Mouse (Mus musculus) hindbrain, embryonic 10.5 days (tissue): ENCODE results near the gene Smim14. TPM values are rescaled to one million over a fixed set of nuclear protein-coding genes. Genes with fewer than 3 reads are reported as not detected.

Source experiments
- DNase-seq: peaks from one replicate; pipeline ENCODE4 v3.0.0-alpha.2; 2017; ENCODE audit warnings: low spot score
- H3K27ac ChIP-seq: fragments of 300-500 bp; sonication (generic); 2 replicates; pipeline ENCODE4 v1.5.1; 2016; ENCODE audit warnings: mild to moderate bottlenecking, moderate library complexity
- H3K27me3 ChIP-seq: fragments of 300-500 bp; sonication (generic); 2 replicates; pipeline ENCODE4 v1.6.1; 2016; ENCODE audit warnings: mild to moderate bottlenecking; ENCODE audit not compliant: poor library complexity, insufficient read depth, severe bottlenecking
- H3K36me3 ChIP-seq: fragments of 300-500 bp; sonication (generic); 2 replicates; pipeline ENCODE4 v1.6.1; 2016; ENCODE audit warnings: mild to moderate bottlenecking, moderate library complexity
- H3K4me1 ChIP-seq: fragments of 300-500 bp; sonication (generic); replicated peaks from 2 replicates; pipeline ENCODE4 v1.6.1; 2016; ENCODE audit warnings: mild to moderate bottlenecking
- H3K4me3 ChIP-seq: fragments of 300-500 bp; sonication (generic); 2 replicates; pipeline ENCODE4 v1.5.1; 2016; ENCODE audit warnings: mild to moderate bottlenecking, moderate library complexity
- H3K9me3 ChIP-seq: fragments of 300-500 bp; sonication (generic); 2 replicates; pipeline ENCODE4 v1.6.1; 2016; ENCODE audit warnings: mild to moderate bottlenecking, moderate library complexity
- WGBS: fragments of 180-500 bp; shearing (Covaris S2); methylation state at CpG from one replicate; pipeline ENCODE4 v1.1.7; 2016; 5-methylcytosine and 5-hydroxymethylcytosine counted together
- polyA plus RNA-seq: library from polyadenylated mRNA; unstranded; fragments of >200 nt; fragmentation: Nextera tagmentation; extraction: Ambion mirVana; gene quantifications from 2 replicates; pipeline ENCODE4 v1.2.1, GENCODE M21; 2016

The Smim14 gene
- polyA plus RNA-seq, result 74.4 and 106 TPM in 2 replicates

DNA sequence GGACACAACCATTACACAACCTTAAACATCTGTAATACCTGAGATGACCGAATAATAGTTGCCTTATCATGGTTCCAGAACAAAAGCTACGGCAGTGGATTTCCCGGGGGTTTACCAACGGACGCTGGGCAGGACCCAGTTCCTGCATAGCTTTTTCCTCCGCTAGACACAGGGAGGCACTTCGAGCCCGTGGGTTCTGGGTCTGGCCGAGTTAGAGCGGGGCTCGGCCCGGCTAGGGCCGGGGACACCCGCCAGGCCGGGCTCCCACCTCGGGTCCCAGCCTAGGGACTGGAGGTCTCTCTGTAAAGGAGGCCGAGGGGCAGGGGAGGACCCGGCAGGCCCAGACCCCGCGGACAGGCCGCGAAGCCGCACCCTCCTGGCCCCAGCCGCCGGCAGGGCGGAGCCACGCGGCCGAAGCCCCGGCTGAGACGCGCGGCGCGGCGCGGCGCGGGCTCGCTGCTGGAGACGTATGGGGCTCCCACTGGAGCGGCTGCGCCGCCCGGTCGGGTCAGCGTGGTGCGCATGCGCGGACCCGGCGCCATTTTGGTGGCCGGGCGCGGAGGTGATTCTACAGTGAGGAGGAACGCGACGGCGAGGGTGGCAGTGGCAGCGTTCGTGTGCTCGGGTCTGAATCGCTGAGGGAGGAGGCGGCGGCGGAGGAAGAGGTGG is at the start of gene Smim14, which contains the start of gene Ube2k:
Smim14 (minus strand) TSS at position 434 of the 669 bp plus-strand sequence.
Ube2k (plus strand) TSS at position 483 of the 669 bp plus-strand sequence.
- H3K27me3 ChIP-seq, result no peaks in the 10 kb centered on the region
- under 1% methylated on average over 66 of the region's 66 CpGs for WGBS
- H3K9me3 ChIP-seq, result no peaks in the 10 kb centered on the region
- H3K27ac ChIP-seq, result peak within 1 kb of the TSS; percentile 99
- DNase-seq, result peak; percentile 95
- H3K4me3 ChIP-seq, result peak within 1 kb of the TSS; percentile 96
- peaks cover 18% of the 10 kb centered on the region for H3K4me1 ChIP-seq
- H3K36me3 ChIP-seq, result peaks cover 18% of the 10 kb centered on the region; the same call in 1 of the 2 replicates

- H3K4me1 ChIP-seq, result no peaks in the 10 kb centered on the region
- no peak for DNase-seq
- H3K4me3 ChIP-seq, result no peak overlapping the region
- H3K9me3 ChIP-seq, result no peaks in the 10 kb centered on the region
- no peaks in the 10 kb centered on the region for H3K27me3 ChIP-seq
- H3K36me3 ChIP-seq, result peaks cover 78% of the 10 kb centered on the region
- WGBS, result 91% methylated on average over 5 of the region's 5 CpGs
- H3K27ac ChIP-seq, result no peak overlapping the region
Measured at GRCm38 (mm10) chr5:65586291-65586690, 49.3 kb upstream of the Smim14 start.

- WGBS, result 86% methylated on average over 3 of the region's 3 CpGs
- no peak overlapping the region for H3K4me3 ChIP-seq
- no peaks in the 10 kb centered on the region for H3K9me3 ChIP-seq
- no peak for DNase-seq
- H3K27ac ChIP-seq, result no peak overlapping the region
- no peaks in the 10 kb centered on the region for H3K27me3 ChIP-seq
- no peaks in the 10 kb centered on the region for H3K4me1 ChIP-seq
- peaks cover 43% of the 10 kb centered on the region for H3K36me3 ChIP-seq
Measured at GRCm38 (mm10) chr5:65578545-65578944, 41.6 kb upstream of the Smim14 start.

DNA sequence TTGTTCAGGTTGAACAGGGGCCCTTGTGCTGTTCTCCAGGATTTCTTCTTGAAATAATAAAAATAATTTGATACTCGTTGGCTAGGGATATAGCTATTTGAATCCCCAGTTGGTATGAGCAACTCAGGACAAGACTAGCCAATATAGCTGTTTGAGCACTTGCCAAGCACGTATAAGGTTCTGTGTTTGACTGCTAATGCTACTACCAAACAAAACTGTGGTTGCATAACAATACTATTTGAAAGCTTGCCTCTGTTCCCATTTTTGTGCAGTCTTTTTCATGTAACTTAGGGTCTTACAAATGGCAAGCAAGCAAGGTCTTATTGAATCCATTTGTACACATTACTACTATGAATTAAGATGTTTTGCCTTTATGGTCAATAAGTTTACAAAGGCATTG is 38.9 kb upstream of the Smim14 start:
- Histone ChIP-seq H3K4me1 (no peaks in the 10 kb centered on the region), H3K27ac (no peak overlapping the region), H3K36me3 (peaks cover 40% of the 10 kb centered on the region), H3K9me3 (no peaks in the 10 kb centered on the region), H3K27me3 (no peaks in the 10 kb centered on the region), H3K4me3 (no peak overlapping the region)
- no peak for DNase-seq
- WGBS, result 85% methylated on average over 2 of the region's 2 CpGs

- Histone ChIP-seq H3K36me3 (peaks cover 42% of the 10 kb centered on the region), H3K4me3 (no peak overlapping the region), H3K27ac (no peak overlapping the region), H3K27me3 (no peaks in the 10 kb centered on the region), H3K9me3 (no peaks in the 10 kb centered on the region), H3K4me1 (no peaks in the 10 kb centered on the region)
- WGBS, result 90% methylated on average over 2 of the region's 2 CpGs
- DNase-seq, result no peak
Measured at GRCm38 (mm10) chr5:65574876-65575275, 37.9 kb upstream of the Smim14 start.

DNA sequence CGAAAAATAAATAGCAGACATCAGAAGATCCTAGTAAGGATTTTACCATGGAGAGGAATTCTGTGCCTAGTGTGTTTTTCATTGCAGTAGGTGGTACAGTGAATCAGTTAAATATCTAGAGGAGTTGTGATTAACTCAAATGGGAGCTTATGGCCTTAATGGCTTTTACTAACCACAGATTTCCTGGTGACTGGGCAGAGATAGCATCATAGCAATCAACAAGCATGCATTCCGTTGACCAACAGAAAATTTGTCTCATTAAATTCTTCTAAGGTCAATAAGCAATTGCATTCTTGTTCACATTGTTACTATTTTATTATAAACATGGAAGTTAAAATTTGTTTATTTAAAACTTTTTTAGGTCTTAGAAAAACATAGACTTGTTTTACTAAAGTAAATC is 28.5 kb upstream of the Smim14 start:
- 91% methylated on average over 2 of the region's 2 CpGs for WGBS
- no peaks in the 10 kb centered on the region for H3K9me3 ChIP-seq
- no peak for DNase-seq
- no peaks in the 10 kb centered on the region for H3K27me3 ChIP-seq
- peaks cover 8% of the 10 kb centered on the region for H3K4me1 ChIP-seq
- peaks cover 29% of the 10 kb centered on the region for H3K36me3 ChIP-seq
- no peak overlapping the region for H3K4me3 ChIP-seq
- no peak overlapping the region for H3K27ac ChIP-seq

GRCm38 (mm10) chr5:65561125-65561893 is 24.3 kb upstream of the Smim14 start:
- no peak overlapping the region for H3K4me3 ChIP-seq
- no peak overlapping the region for H3K27ac ChIP-seq
- 22% methylated on average over 20 of the region's 20 CpGs for WGBS
- peaks cover 8% of the 10 kb centered on the region for H3K4me1 ChIP-seq
- DNase-seq, result peak; percentile 9
- H3K36me3 ChIP-seq, result peaks cover 7% of the 10 kb centered on the region
- H3K27me3 ChIP-seq, result no peaks in the 10 kb centered on the region
- no peaks in the 10 kb centered on the region for H3K9me3 ChIP-seq

GRCm38 (mm10) chr5:65557109-65557508 is 20.1 kb upstream of the Smim14 start:
- no peak overlapping the region for H3K4me3 ChIP-seq
- H3K4me1 ChIP-seq, result peaks cover 8% of the 10 kb centered on the region
- H3K27ac ChIP-seq, result no peak overlapping the region
- H3K9me3 ChIP-seq, result no peaks in the 10 kb centered on the region
- no peaks in the 10 kb centered on the region for H3K27me3 ChIP-seq
- peaks cover 33% of the 10 kb centered on the region for H3K36me3 ChIP-seq
- DNase-seq, result no peak

- Histone ChIP-seq H3K4me1 (no peaks in the 10 kb centered on the region), H3K27ac (no peak overlapping the region), H3K36me3 (peaks cover 72% of the 10 kb centered on the region), H3K27me3 (no peaks in the 10 kb centered on the region), H3K4me3 (no peak overlapping the region), H3K9me3 (no peaks in the 10 kb centered on the region)
- DNase-seq, result no peak
- WGBS, result 96% methylated on average over 1 of the region's 1 CpGs
Measured at GRCm38 (mm10) chr5:65549677-65550076, 12.7 kb upstream of the Smim14 start.

DNA sequence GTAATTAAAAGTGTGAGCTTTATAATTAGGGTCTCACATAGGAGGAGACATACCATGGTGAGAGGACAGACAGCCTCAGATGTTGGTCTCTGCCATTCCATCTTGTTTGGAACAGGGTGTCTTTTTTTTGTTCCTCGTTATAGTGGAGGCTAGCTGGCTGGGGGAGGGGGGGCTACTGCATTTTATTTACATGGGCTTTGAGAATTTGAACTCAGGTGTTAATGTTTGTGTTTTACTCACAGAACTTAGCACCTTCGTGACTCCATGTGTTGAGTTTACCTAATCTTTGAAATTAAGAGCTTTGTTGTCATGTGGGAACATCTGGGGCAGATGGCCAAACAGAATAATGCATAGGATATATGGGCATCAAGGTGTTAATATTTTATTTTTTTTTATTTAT is 7.6 kb upstream of the Smim14 start:
- Histone ChIP-seq H3K4me1 (0 out of 2 replicates have a peak, but pooled peaks cover 3% of the 10 kb centered on the region), H3K4me3 (no peak overlapping the region), H3K27me3 (no peaks in the 10 kb centered on the region), H3K36me3 (peaks cover 43% of the 10 kb centered on the region), H3K27ac (no peak overlapping the region), H3K9me3 (no peaks in the 10 kb centered on the region)
- WGBS, result 93% methylated on average over 2 of the region's 2 CpGs
- no peak for DNase-seq

DNA sequence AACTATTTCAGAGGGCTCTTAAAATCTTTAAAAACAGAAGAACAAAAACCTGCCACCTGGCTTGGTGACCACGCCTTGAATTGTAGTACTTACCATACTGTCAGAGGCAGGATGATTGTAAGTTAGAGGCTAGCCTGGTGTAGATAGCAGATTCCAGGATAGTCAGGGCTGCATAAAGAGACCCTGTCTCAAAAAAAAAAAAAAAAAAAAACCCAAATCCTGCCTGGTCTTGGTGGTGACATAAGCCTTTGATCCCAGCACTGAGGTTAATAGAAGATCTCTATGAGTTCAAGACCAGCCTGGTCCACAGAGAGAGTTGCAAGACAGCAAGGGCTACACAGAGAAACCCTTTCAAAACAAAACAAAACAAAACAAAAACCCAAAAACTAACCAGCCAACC is 6.5 kb upstream of the Smim14 start:
- H3K4me1 ChIP-seq, result peaks cover 12% of the 10 kb centered on the region
- no peak overlapping the region for H3K27ac ChIP-seq
- H3K27me3 ChIP-seq, result no peaks in the 10 kb centered on the region
- no peak overlapping the region for H3K4me3 ChIP-seq
- no peak for DNase-seq
- no peaks in the 10 kb centered on the region for H3K9me3 ChIP-seq
- 88% methylated on average over 1 of the region's 1 CpGs for WGBS
- peaks cover 37% of the 10 kb centered on the region for H3K36me3 ChIP-seq

GRCm38 (mm10) chr5:65541889-65542288 is 4.9 kb upstream of the Smim14 start:
- H3K4me3 ChIP-seq, result no peak overlapping the region
- no peaks in the 10 kb centered on the region for H3K9me3 ChIP-seq
- H3K36me3 ChIP-seq, result peaks cover 33% of the 10 kb centered on the region
- 92% methylated on average over 3 of the region's 3 CpGs for WGBS
- DNase-seq, result no peak
- H3K4me1 ChIP-seq, result peaks cover 13% of the 10 kb centered on the region
- no peaks in the 10 kb centered on the region for H3K27me3 ChIP-seq
- H3K27ac ChIP-seq, result no peak overlapping the region

- Histone ChIP-seq H3K27ac (no peak overlapping the region), H3K4me3 (no peak overlapping the region), H3K27me3 (no peaks in the 10 kb centered on the region), H3K9me3 (no peaks in the 10 kb centered on the region), H3K36me3 (peaks cover 21% of the 10 kb centered on the region; the same call in 1 of the 2 replicates), H3K4me1 (peaks cover 18% of the 10 kb centered on the region)
- 96% methylated on average over 3 of the region's 3 CpGs for WGBS
- DNase-seq, result no peak
Measured at GRCm38 (mm10) chr5:65539786-65540185, 2.8 kb upstream of the Smim14 start.
